Mouse (Mus musculus): Measurements from ENCODE around the gene Tsen2. TPM values are rescaled to one million over a fixed set of nuclear protein-coding genes. Genes with fewer than 3 reads are reported as not detected.

Tsen2 gene
- polyA plus RNA-seq, 1 experiment from 2014 or later: 19.0 TPM

- no peak overlapping the region for H3K4me3 ChIP-seq (ENCODE audit: low read length)
- peaks cover 7% of the 10 kb centered on the region for H3K4me1 ChIP-seq (ENCODE audit: control insufficient read depth, insufficient read depth, low read length)
- no peaks in the 10 kb centered on the region for H3K36me3 ChIP-seq (ENCODE audit: control insufficient read depth, insufficient read depth)
- ATAC-seq (replicated peaks; ENCODE audit: extremely low read depth, insufficient read depth, low FRiP score): no peak
- WGBS: 74% methylated on average over 3 of the region's 3 CpGs
- H3K27ac ChIP-seq (ENCODE audit: low read length): no peak overlapping the region
- H3K4me2 ChIP-seq (ENCODE audit: low read depth, low read length): no peak overlapping the region
- H3K9ac ChIP-seq (ENCODE audit: low read length): no peak overlapping the region
- H3K9me3 ChIP-seq (replicated peaks; ENCODE audit: control insufficient read depth, low read length): no peaks in the 10 kb centered on the region
- H3K27me3 ChIP-seq (ENCODE audit: control insufficient read depth, insufficient read depth, low read length): no peaks in the 10 kb centered on the region
Observed at GRCm38 (mm10) chr6:115527418-115527817, 17.0 kb upstream of the Tsen2 start.

- WGBS: 78% methylated on average over 4 of the region's 4 CpGs
- no peak for ATAC-seq (replicated peaks; ENCODE audit: extremely low read depth, insufficient read depth, low FRiP score)
Observed at GRCm38 (mm10) chr6:115528372-115528771, 16.1 kb upstream of the Tsen2 start.

GRCm38 (mm10) chr6:115534617-115535016 lies 9.8 kb upstream of the Tsen2 start:
- no peaks in the 10 kb centered on the region for H3K36me3 ChIP-seq (ENCODE audit: control insufficient read depth, insufficient read depth)
- no peak for ATAC-seq (replicated peaks; ENCODE audit: extremely low read depth, insufficient read depth, low FRiP score)
- no peak overlapping the region for H3K9ac ChIP-seq (ENCODE audit: low read length)
- no peak overlapping the region for H3K4me3 ChIP-seq (ENCODE audit: low read length)
- H3K9me3 ChIP-seq (replicated peaks; ENCODE audit: control insufficient read depth, low read length): no peaks in the 10 kb centered on the region
- 53% methylated on average over 7 of the region's 7 CpGs for WGBS
- H3K4me2 ChIP-seq (ENCODE audit: low read depth, low read length): no peak overlapping the region
- no peak overlapping the region for H3K27ac ChIP-seq (ENCODE audit: low read length)
- peaks cover 6% of the 10 kb centered on the region; the same call in 1 of the 2 replicates for H3K4me1 ChIP-seq (ENCODE audit: control insufficient read depth, insufficient read depth, low read length)
- no peaks in the 10 kb centered on the region for H3K27me3 ChIP-seq (ENCODE audit: control insufficient read depth, insufficient read depth, low read length)

More at GRCm38 (mm10) chr6:115528372-115528771, 16.1 kb upstream of the Tsen2 start:
- Histone ChIP-seq H3K27me3 (ENCODE audit: control insufficient read depth, insufficient read depth, low read length) (no peaks in the 10 kb centered on the region), H3K9me3 (replicated peaks; ENCODE audit: control insufficient read depth, low read length) (no peaks in the 10 kb centered on the region), H3K4me2 (ENCODE audit: low read depth, low read length) (no peak overlapping the region), H3K36me3 (ENCODE audit: control insufficient read depth, insufficient read depth) (no peaks in the 10 kb centered on the region), H3K4me3 (ENCODE audit: low read length) (no peak overlapping the region), H3K4me1 (ENCODE audit: control insufficient read depth, insufficient read depth, low read length) (peaks cover 4% of the 10 kb centered on the region), H3K27ac (ENCODE audit: low read length) (no peak overlapping the region), H3K9ac (ENCODE audit: low read length) (no peak overlapping the region)

GRCm38 (mm10) chr6:115536169-115536568 lies 8.3 kb upstream of the Tsen2 start:
- H3K4me3 ChIP-seq (ENCODE audit: low read length): no peak overlapping the region
- peaks cover 6% of the 10 kb centered on the region; the same call in 1 of the 2 replicates for H3K4me1 ChIP-seq (ENCODE audit: control insufficient read depth, insufficient read depth, low read length)
- no peak overlapping the region for H3K9ac ChIP-seq (ENCODE audit: low read length)
- no peaks in the 10 kb centered on the region for H3K36me3 ChIP-seq (ENCODE audit: control insufficient read depth, insufficient read depth)
- H3K27me3 ChIP-seq (ENCODE audit: control insufficient read depth, insufficient read depth, low read length): no peaks in the 10 kb centered on the region
- no peaks in the 10 kb centered on the region for H3K9me3 ChIP-seq (replicated peaks; ENCODE audit: control insufficient read depth, low read length)
- no peak overlapping the region for H3K27ac ChIP-seq (ENCODE audit: low read length)
- ATAC-seq (replicated peaks; ENCODE audit: extremely low read depth, insufficient read depth, low FRiP score): no peak
- H3K4me2 ChIP-seq (ENCODE audit: low read depth, low read length): no peak overlapping the region
- 79% methylated on average over 4 of the region's 4 CpGs for WGBS

GRCm38 (mm10) chr6:115538645-115539429 lies 5.6 kb upstream of the Tsen2 start:
- H3K9me3 ChIP-seq (replicated peaks; ENCODE audit: control insufficient read depth, low read length): no peaks in the 10 kb centered on the region
- whole genome bisulfite sequencing: 20% methylated on average over 26 of the region's 26 CpGs
- peak overlapping the region; percentile 67 for H3K9ac ChIP-seq (ENCODE audit: low read length)
- no peak overlapping the region for H3K27ac ChIP-seq (ENCODE audit: low read length)
- H3K27me3 ChIP-seq (ENCODE audit: control insufficient read depth, insufficient read depth, low read length): no peaks in the 10 kb centered on the region
- peaks cover 12% of the 10 kb centered on the region for H3K4me1 ChIP-seq (ENCODE audit: control insufficient read depth, insufficient read depth, low read length)
- ATAC-seq (replicated peaks; ENCODE audit: extremely low read depth, insufficient read depth, low FRiP score): peak; percentile 58; the same call in 1 of the 2 replicates
- peak overlapping the region; percentile 34 for H3K4me3 ChIP-seq (ENCODE audit: low read length)
- peak overlapping the region; percentile 67 for H3K4me2 ChIP-seq (ENCODE audit: low read depth, low read length)
- no peaks in the 10 kb centered on the region for H3K36me3 ChIP-seq (ENCODE audit: control insufficient read depth, insufficient read depth)

GRCm38 (mm10) chr6:115541676-115542275 lies 2.7 kb upstream of the Tsen2 start:
- WGBS: 40% methylated on average over 6 of the region's 6 CpGs
- Histone ChIP-seq H3K36me3 (ENCODE audit: control insufficient read depth, insufficient read depth) (no peaks in the 10 kb centered on the region), H3K4me1 (ENCODE audit: control insufficient read depth, insufficient read depth, low read length) (peaks cover 18% of the 10 kb centered on the region), H3K4me3 (ENCODE audit: low read length) (no peak overlapping the region), H3K4me2 (ENCODE audit: low read depth, low read length) (no peak overlapping the region), H3K9me3 (replicated peaks; ENCODE audit: control insufficient read depth, low read length) (no peaks in the 10 kb centered on the region), H3K9ac (ENCODE audit: low read length) (no peak overlapping the region), H3K27me3 (ENCODE audit: control insufficient read depth, insufficient read depth, low read length) (no peaks in the 10 kb centered on the region), H3K27ac (ENCODE audit: low read length) (peak overlapping the region; percentile 44)
- ATAC-seq (replicated peaks; ENCODE audit: extremely low read depth, insufficient read depth, low FRiP score): no peak

GRCm38 (mm10) chr6:115542341-115542740 lies 2.1 kb upstream of the Tsen2 start:
- Histone ChIP-seq H3K4me3 (ENCODE audit: low read length) (no peak overlapping the region), H3K27me3 (ENCODE audit: control insufficient read depth, insufficient read depth, low read length) (no peaks in the 10 kb centered on the region), H3K4me2 (ENCODE audit: low read depth, low read length) (no peak overlapping the region), H3K9ac (ENCODE audit: low read length) (no peak overlapping the region), H3K4me1 (ENCODE audit: control insufficient read depth, insufficient read depth, low read length) (peaks cover 18% of the 10 kb centered on the region), H3K36me3 (ENCODE audit: control insufficient read depth, insufficient read depth) (no peaks in the 10 kb centered on the region), H3K9me3 (replicated peaks; ENCODE audit: control insufficient read depth, low read length) (no peaks in the 10 kb centered on the region), H3K27ac (ENCODE audit: low read length) (no peak overlapping the region)
- ATAC-seq (replicated peaks; ENCODE audit: extremely low read depth, insufficient read depth, low FRiP score): no peak
- 67% methylated on average over 3 of the region's 3 CpGs for WGBS

GRCm38 (mm10) chr6:115546276-115546675 lies 1.8 kb downstream of the Tsen2 start:
- WGBS: 78% methylated on average over 5 of the region's 5 CpGs
- ATAC-seq (replicated peaks; ENCODE audit: extremely low read depth, insufficient read depth, low FRiP score): no peak

GRCm38 (mm10) chr6:115555485-115555884 lies 11.0 kb downstream of the Tsen2 start:
- peaks cover 10% of the 10 kb centered on the region for H3K4me1 ChIP-seq (ENCODE audit: control insufficient read depth, insufficient read depth, low read length)
- no peaks in the 10 kb centered on the region; the same call in 1 of the 2 replicates for H3K9me3 ChIP-seq (replicated peaks; ENCODE audit: control insufficient read depth, low read length)
- H3K27ac ChIP-seq (ENCODE audit: low read length): no peak overlapping the region
- no peaks in the 10 kb centered on the region for H3K27me3 ChIP-seq (ENCODE audit: control insufficient read depth, insufficient read depth, low read length)
- 53% methylated on average over 5 of the region's 5 CpGs for WGBS
- no peak overlapping the region for H3K4me3 ChIP-seq (ENCODE audit: low read length)
- ATAC-seq (replicated peaks; ENCODE audit: extremely low read depth, insufficient read depth, low FRiP score): no peak
- H3K4me2 ChIP-seq (ENCODE audit: low read depth, low read length): no peak overlapping the region
- peaks cover 18% of the 10 kb centered on the region for H3K36me3 ChIP-seq (ENCODE audit: control insufficient read depth, insufficient read depth)
- no peak overlapping the region for H3K9ac ChIP-seq (ENCODE audit: low read length)

More at GRCm38 (mm10) chr6:115546276-115546675, 1.8 kb downstream of the Tsen2 start:
- no peaks in the 10 kb centered on the region for H3K27me3 ChIP-seq (ENCODE audit: control insufficient read depth, insufficient read depth, low read length)
- H3K9ac ChIP-seq (ENCODE audit: low read length): no peak overlapping the region
- H3K27ac ChIP-seq (ENCODE audit: low read length): no peak overlapping the region
- H3K9me3 ChIP-seq (replicated peaks; ENCODE audit: control insufficient read depth, low read length): no peaks in the 10 kb centered on the region
- H3K4me2 ChIP-seq (ENCODE audit: low read depth, low read length): no peak overlapping the region
- H3K4me1 ChIP-seq (ENCODE audit: control insufficient read depth, insufficient read depth, low read length): peaks cover 14% of the 10 kb centered on the region
- no peak overlapping the region for H3K4me3 ChIP-seq (ENCODE audit: low read length)
- peaks cover 12% of the 10 kb centered on the region for H3K36me3 ChIP-seq (ENCODE audit: control insufficient read depth, insufficient read depth)
